Mouse (Mus musculus) MEL (cell line): ENCODE measurements around the gene Klhl26. TPM values are rescaled to one million over a fixed set of nuclear protein-coding genes. Genes with fewer than 3 reads are reported as not detected.

Experiments
- DNase-seq: peaks from one replicate; pipeline ENCODE4 v3.0.0; 2011; ENCODE audit warnings: low read depth, low spot score
- H3K27ac ChIP-seq: 2 replicates; pipeline ENCODE4 v1.5.1; 2012; ENCODE audit warnings: low read depth, mild to moderate bottlenecking, control low read depth, low read length, moderate library complexity; ENCODE audit not compliant: control insufficient read depth
- H3K27me3 ChIP-seq, 2 experiments: fragments of 150-350 bp in 1 of 2; sonication (generic) in 1 of 2; 2 replicates each; pipeline ENCODE4 v1.6.1; 2012; ENCODE audit warnings: low read length in 2 of 2, mild to moderate bottlenecking in 2 of 2, improper control_type of control experiment in 1 of 2, moderate library complexity in 1 of 2; ENCODE audit not compliant: insufficient read depth in 2 of 2, control insufficient read depth in 1 of 2
- H3K36me3 ChIP-seq, 2 experiments: 2 replicates each; pipeline ENCODE4 v1.6.1; 2012 to 2014; ENCODE audit warnings: low read length in 2 of 2, improper control_type of control experiment in 1 of 2, inconsistent platforms in 1 of 2, mild to moderate bottlenecking in 1 of 2; ENCODE audit not compliant: insufficient read depth in 2 of 2, control insufficient read depth in 1 of 2
- H3K4me1 ChIP-seq, 2 experiments: fragments of 150-350 bp in 1 of 2; sonication (generic) in 1 of 2; 2 replicates each; pipeline ENCODE4 v1.6.1; 2012; ENCODE audit warnings: low read length in 2 of 2, improper control_type of control experiment in 1 of 2, mild to moderate bottlenecking in 1 of 2; ENCODE audit not compliant: insufficient read depth in 2 of 2, control insufficient read depth in 1 of 2
- H3K4me3 ChIP-seq, 2 experiments: fragments of 150-350 bp in 1 of 2; sonication (generic) in 1 of 2; 2 replicates each; pipeline ENCODE4 v1.5.1; 2012; ENCODE audit warnings: low read depth in 2 of 2, low read length in 2 of 2, mild to moderate bottlenecking in 2 of 2, moderate library complexity in 2 of 2, control low read depth in 1 of 2, improper control_type of control experiment in 1 of 2; ENCODE audit not compliant: control insufficient read depth in 1 of 2, insufficient read depth in 1 of 2
- H3K79me2 ChIP-seq: 2 replicates; pipeline ENCODE4 v1.6.1; 2012; ENCODE audit warnings: mild to moderate bottlenecking, low read length, moderate library complexity; ENCODE audit not compliant: control insufficient read depth, poor library complexity, insufficient read depth
- H3K9ac ChIP-seq: 2 replicates; pipeline ENCODE4 v1.6.1; 2012; ENCODE audit warnings: low read depth, mild to moderate bottlenecking, control low read depth, low read length, moderate library complexity; ENCODE audit not compliant: control insufficient read depth, poor library complexity, severe bottlenecking
- H3K9me3 ChIP-seq: fragments of 150-350 bp; sonication (generic); replicated peaks from 2 replicates; pipeline ENCODE4 v1.6.1; 2012; ENCODE audit warnings: mild to moderate bottlenecking, low read length, improper control_type of control experiment, moderate library complexity; ENCODE audit not compliant: insufficient read depth
- BHLHE40 ChIP-seq: IDR thresholded peaks from 2 replicates; pipeline ENCODE4 v1.6.1; 2012; ENCODE audit warnings: low read depth, mild to moderate bottlenecking, inconsistent platforms, low read length, improper control_type of control experiment, borderline replicate concordance
- CHD1 ChIP-seq: IDR thresholded peaks from 2 replicates; pipeline ENCODE4 v1.6.1; 2012; ENCODE audit warnings: low read depth, mild to moderate bottlenecking, inconsistent platforms, low read length, improper control_type of control experiment
- CHD2 ChIP-seq: IDR thresholded peaks from 2 replicates; pipeline ENCODE4 v1.6.1; 2011; ENCODE audit warnings: low read length, improper control_type of control experiment
- E2F4 ChIP-seq: IDR thresholded peaks from 2 replicates; pipeline ENCODE4 v1.6.1; 2011; ENCODE audit warnings: low read depth, low read length, improper control_type of control experiment, borderline replicate concordance
- ELF1 ChIP-seq: IDR thresholded peaks from 2 replicates; pipeline ENCODE4 v1.6.1; 2014; ENCODE audit warnings: low read depth, mild to moderate bottlenecking, inconsistent platforms, low read length, improper control_type of control experiment, moderate library complexity
- EP300 ChIP-seq, 2 experiments: IDR thresholded peaks; 2 replicates each; pipeline ENCODE4 v1.6.1; 2011; ENCODE audit warnings: improper control_type of control experiment in 2 of 2, low read length in 2 of 2, low read depth in 1 of 2, mild to moderate bottlenecking in 1 of 2
- ETS1 ChIP-seq: IDR thresholded peaks from 2 replicates; pipeline ENCODE4 v1.6.1; 2012; ENCODE audit warnings: low read depth, mild to moderate bottlenecking, inconsistent platforms, low read length, improper control_type of control experiment, moderate library complexity
- GABPA ChIP-seq: IDR thresholded peaks from 2 replicates; pipeline ENCODE4 v1.6.1; 2012; ENCODE audit warnings: low read depth, mild to moderate bottlenecking, inconsistent platforms, low read length, improper control_type of control experiment, moderate library complexity
- GATA1 ChIP-seq: IDR thresholded peaks from 2 replicates; pipeline ENCODE4 v1.6.1; 2011; ENCODE audit warnings: low read depth, low read length, improper control_type of control experiment
- HCFC1 ChIP-seq: IDR thresholded peaks from 2 replicates; pipeline ENCODE4 v1.6.1; 2012; ENCODE audit warnings: low read depth, mild to moderate bottlenecking, inconsistent platforms, low read length, improper control_type of control experiment, moderate library complexity
- JUND ChIP-seq: IDR thresholded peaks from 2 replicates; pipeline ENCODE4 v1.6.1; 2011; ENCODE audit warnings: low read depth, mild to moderate bottlenecking, improper control_type of control experiment, low read length
- KAT2A ChIP-seq: conservative IDR thresholded peaks from 2 replicates; pipeline ENCODE4 v1.6.1; 2012; ENCODE audit warnings: low read depth, low read length, improper control_type of control experiment, inconsistent platforms
- MAX ChIP-seq: IDR thresholded peaks from 2 replicates; pipeline ENCODE4 v1.6.1; 2011; ENCODE audit warnings: low read length, improper control_type of control experiment
- MEF2A ChIP-seq: IDR thresholded peaks from 2 replicates; pipeline ENCODE4 v1.6.1; 2014; ENCODE audit warnings: low read depth, mild to moderate bottlenecking, inconsistent platforms, low read length, improper control_type of control experiment; ENCODE audit not compliant: poor library complexity, insufficient replicate concordance, severe bottlenecking; ENCODE audit errors: extremely low read depth
- MXI1 ChIP-seq: IDR thresholded peaks from 2 replicates; pipeline ENCODE4 v1.6.1; 2011; ENCODE audit warnings: mild to moderate bottlenecking, low read depth, low read length, improper control_type of control experiment
- MYB ChIP-seq: IDR thresholded peaks from 2 replicates; pipeline ENCODE4 v1.6.1; 2011; ENCODE audit warnings: mild to moderate bottlenecking, low read depth, low read length, improper control_type of control experiment
- MYC ChIP-seq: IDR thresholded peaks from 2 replicates; pipeline ENCODE4 v1.6.1; 2011; ENCODE audit warnings: low read depth, mild to moderate bottlenecking, low read length, improper control_type of control experiment, moderate library complexity
- NRF1 ChIP-seq: IDR thresholded peaks from 2 replicates; pipeline ENCODE4 v1.6.1; 2014; ENCODE audit warnings: low read depth, mild to moderate bottlenecking, inconsistent platforms, low read length, improper control_type of control experiment, moderate library complexity; ENCODE audit not compliant: poor library complexity, insufficient read depth, severe bottlenecking
- POLR2A ChIP-seq, 2 experiments: IDR thresholded peaks; 2 replicates each; pipeline ENCODE4 v1.6.1; 2011 to 2012; ENCODE audit warnings: low read length in 2 of 2, mild to moderate bottlenecking in 2 of 2, control low read depth in 1 of 2, improper control_type of control experiment in 1 of 2, low read depth in 1 of 2, moderate library complexity in 1 of 2; ENCODE audit not compliant: control insufficient read depth in 1 of 2, insufficient read depth in 1 of 2, poor library complexity in 1 of 2
- POLR2AphosphoS5 ChIP-seq: IDR thresholded peaks from 2 replicates; pipeline ENCODE4 v1.6.1; 2012; ENCODE audit warnings: low read depth, borderline replicate concordance, mild to moderate bottlenecking, inconsistent platforms, low read length, moderate library complexity, mixed read lengths
- RAD21 ChIP-seq: IDR thresholded peaks from 2 replicates; pipeline ENCODE4 v1.6.1; 2011; ENCODE audit warnings: mild to moderate bottlenecking, low read depth, low read length, improper control_type of control experiment
- RCOR1 ChIP-seq: IDR thresholded peaks from 2 replicates; pipeline ENCODE4 v1.6.1; 2012; ENCODE audit warnings: low read depth, mild to moderate bottlenecking, inconsistent platforms, low read length, improper control_type of control experiment
- SIN3A ChIP-seq: IDR thresholded peaks from 2 replicates; pipeline ENCODE4 v1.6.1; 2012; ENCODE audit warnings: low read length, improper control_type of control experiment, inconsistent platforms
- TAL1 ChIP-seq: IDR thresholded peaks from 2 replicates; pipeline ENCODE4 v1.6.1; 2012; ENCODE audit warnings: mild to moderate bottlenecking, inconsistent platforms, low read length, moderate library complexity, mixed read lengths
- TBP ChIP-seq: IDR thresholded peaks from 2 replicates; pipeline ENCODE4 v1.8.0; 2011; ENCODE audit warnings: low read depth, low read length, improper control_type of control experiment
- TCF12 ChIP-seq: IDR thresholded peaks from 2 replicates; pipeline ENCODE4 v1.6.1; 2014; ENCODE audit warnings: low read depth, mild to moderate bottlenecking, inconsistent platforms, low read length, improper control_type of control experiment, moderate library complexity
- USF1 ChIP-seq: IDR thresholded peaks from 2 replicates; pipeline ENCODE4 v1.6.1; 2014; ENCODE audit warnings: low read depth, mild to moderate bottlenecking, inconsistent platforms, low read length, improper control_type of control experiment, moderate library complexity
- ZC3H11A ChIP-seq: IDR thresholded peaks from 2 replicates; pipeline ENCODE4 v1.6.1; 2012; ENCODE audit warnings: low read depth, mild to moderate bottlenecking, inconsistent platforms, low read length, improper control_type of control experiment
- ZKSCAN1 ChIP-seq: IDR thresholded peaks from 2 replicates; pipeline ENCODE4 v1.6.1; 2012; ENCODE audit warnings: low read depth, mild to moderate bottlenecking, inconsistent platforms, low read length, improper control_type of control experiment, moderate library complexity
- ZMIZ1 ChIP-seq: IDR thresholded peaks from 2 replicates; pipeline ENCODE4 v1.6.1; 2012; ENCODE audit warnings: low read depth, mild to moderate bottlenecking, inconsistent platforms, low read length, improper control_type of control experiment, moderate library complexity
- ZNF384 ChIP-seq: IDR thresholded peaks from 2 replicates; pipeline ENCODE4 v1.6.1; 2012; ENCODE audit warnings: low read depth, mild to moderate bottlenecking, inconsistent platforms, low read length, improper control_type of control experiment
- polyA plus RNA-seq, 2 experiments: library from polyadenylated mRNA; stranded (reverse) in 1 of 2; unstranded in 1 of 2; fragments of >175 nt in 1 of 2; fragments of >200 nt in 1 of 2; gene quantifications; 2 replicates each; pipeline versions ENCODE4 v1.2.1 to v1.2.4; 2012; ENCODE audit warnings: low replicate concordance in 2 of 2, low read depth in 1 of 2; ENCODE audit not compliant: insufficient read length in 2 of 2, insufficient read depth in 1 of 2, missing spikeins in 1 of 2
- total RNA-seq: library from RNA; depleted of rRNA; stranded (reverse); fragments of 300-350 nt; gene quantifications from 2 replicates; pipeline ENCODE4 v1.2.3, GENCODE M21; 2012

Klhl26 gene
- total and polyA plus RNA-seq, 3 experiments = 8.0 to 11.4 TPM; not detected in 1

DNA sequence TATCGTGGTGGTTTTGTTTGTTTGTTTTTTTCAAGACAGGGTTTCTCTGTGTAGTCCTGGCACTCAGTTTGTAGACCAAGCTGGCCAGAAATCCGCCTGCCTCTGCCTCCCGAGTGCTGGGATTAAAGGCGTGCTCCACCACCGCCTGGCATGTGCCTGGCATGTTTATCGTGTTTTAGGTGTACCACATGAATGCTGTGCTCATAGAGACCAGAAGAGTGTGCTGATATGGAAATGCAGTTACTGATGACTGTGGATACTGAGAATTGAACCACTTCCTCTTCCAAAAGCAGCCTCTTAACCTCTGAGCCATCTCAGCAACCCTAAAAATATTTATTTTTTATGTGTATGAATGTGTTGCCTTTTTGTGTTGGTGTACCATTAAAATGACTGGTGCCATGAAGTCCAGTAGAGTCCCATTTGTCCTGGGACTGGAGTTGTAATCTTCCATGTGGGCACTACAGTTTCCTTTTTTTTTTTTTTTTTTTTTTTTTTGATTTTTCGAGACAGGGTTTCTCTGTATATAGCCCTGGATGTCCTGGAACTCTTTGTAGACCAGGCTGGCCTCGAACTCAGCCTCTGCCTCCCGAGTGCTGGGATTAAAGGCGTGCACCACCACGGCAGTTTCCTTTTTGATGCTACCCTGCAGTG lies 35.6 kb upstream of the Klhl26 start:
- H3K79me2 ChIP-seq = peaks cover 26% of the 10 kb centered on the region
- peak; percentile 88 for DNase-seq
- H3K9me3 ChIP-seq = no peaks in the 10 kb centered on the region
- H3K27ac ChIP-seq = peak overlapping the region; percentile 82
- H3K4me1 ChIP-seq = peaks cover 6 to 37% of the 10 kb centered on the region in 2 experiments
- no peak overlapping the region for H3K4me3 ChIP-seq
- H3K27me3 ChIP-seq = no peaks in the 10 kb centered on the region
- TF ChIP-seq ZNF384 (peak; percentile 76), CHD2 (no peak), MXI1 (peak; percentile 88), RAD21 (no peak), MEF2A (no peak), TCF12 (peak; percentile 67), TAL1 (peak; percentile 86), KAT2A (no peak), JUND (no peak), USF1 (peak; percentile 25; the same call in 1 of the 2 replicates), RCOR1 (peak; percentile 65; the same call in 1 of the 2 replicates), MYB (no peak), SIN3A (peak; percentile 73), ZKSCAN1 (no peak), ZMIZ1 (no peak), GABPA (no peak), EP300 (IDR thresholded peaks at IDR 0.05; ENCODE audit: low read depth in 1 of 2, low read length in 2 of 2) (peak; percentile 81 to 84), MYC (peak; percentile 93), GATA1 (peak; percentile 74), POLR2AphosphoS5 (no peak), HCFC1 (no peak; the same call in 1 of the 2 replicates), BHLHE40 (peak; percentile 93), POLR2A (IDR thresholded peaks at IDR 0.05; ENCODE audit: control insufficient read depth in 1 of 2, insufficient read depth in 1 of 2, low read depth in 1 of 2, low read length in 2 of 2, poor library complexity in 1 of 2) (no peak), ETS1 (peak; percentile 72), NRF1 (no peak), ELF1 (0 out of 2 replicates have a peak, but pooled peaks have one; percentile 18), MAX (peak; percentile 94), ZC3H11A (no peak), CHD1 (no peak), TBP (0 out of 2 replicates have a peak, but pooled peaks have one; percentile 39), E2F4 (no peak)
- no peak overlapping the region for H3K9ac ChIP-seq
- peaks cover 7 to 25% of the 10 kb centered on the region in 2 experiments for H3K36me3 ChIP-seq
